Mouse (Mus musculus) liver, postnatal 0 days (tissue): ENCODE results near the gene Tsc22d1. TPM values are rescaled to one million over a fixed set of nuclear protein-coding genes. Genes with fewer than 3 reads are reported as not detected.

Experiments
- ATAC-seq: fragments of 200-750 bp; cut with Nextera tagmentation; 2 replicates; pipeline ENCODE4 v1.8.0; 2017; ENCODE audit warnings: mild to moderate bottlenecking, moderate library complexity
- DNase-seq: peaks from one replicate; pipeline ENCODE4 v3.0.0-alpha.2; 2016
- H3K27ac ChIP-seq: fragments of 300-500 bp; sonication (generic); 2 replicates; pipeline ENCODE4 v1.5.1; 2014; ENCODE audit warnings: antibody characterized with exemption, moderate library complexity, mild to moderate bottlenecking, low read depth
- H3K27me3 ChIP-seq: fragments of 300-500 bp; sonication (generic); 2 replicates; pipeline ENCODE4 v1.6.1; 2014; ENCODE audit warnings: low read length, control low read depth, mixed read lengths; ENCODE audit not compliant: insufficient read depth
- H3K36me3 ChIP-seq: fragments of 300-500 bp; sonication (generic); replicated peaks from 2 replicates; pipeline ENCODE4 v1.6.1; 2014; ENCODE audit warnings: mild to moderate bottlenecking, control low read depth, low read length, moderate library complexity, mixed read lengths; ENCODE audit not compliant: insufficient read depth
- H3K4me1 ChIP-seq: fragments of 300-500 bp; sonication (generic); 2 replicates; pipeline ENCODE4 v1.6.1; 2014; ENCODE audit warnings: antibody characterized with exemption, mild to moderate bottlenecking, control low read depth; ENCODE audit not compliant: insufficient read depth
- H3K4me2 ChIP-seq: fragments of 300-500 bp; sonication (generic); 2 replicates; pipeline ENCODE4 v1.6.1; 2014; ENCODE audit warnings: low read depth, mild to moderate bottlenecking, low read length, moderate library complexity, mixed read lengths
- H3K4me3 ChIP-seq: fragments of 300-500 bp; sonication (generic); 2 replicates; pipeline ENCODE4 v1.5.1; 2014; ENCODE audit warnings: low read depth, low read length
- H3K9ac ChIP-seq: fragments of 300-500 bp; sonication (generic); replicated peaks from 2 replicates; pipeline ENCODE4 v1.6.1; 2014; ENCODE audit warnings: mild to moderate bottlenecking, moderate library complexity
- H3K9me3 ChIP-seq: fragments of 300-500 bp; sonication (generic); 2 replicates; pipeline ENCODE4 v1.6.1; 2016; ENCODE audit warnings: mild to moderate bottlenecking, control low read depth, low read length, mixed read lengths
- CTCF ChIP-seq: sonication (generic); IDR thresholded peaks from 2 replicates; pipeline ENCODE4 v1.5.1; 2016; ENCODE audit warnings: antibody characterized with exemption, low read depth
- EP300 ChIP-seq: IDR thresholded peaks from 2 replicates; pipeline ENCODE4 v1.6.1; 2016; ENCODE audit warnings: antibody characterized with exemption, low read depth, mild to moderate bottlenecking
- WGBS: fragments of 180-500 bp; shearing (Covaris S2); extraction: QIAGEN DNeasy Blood & Tissue Kit; methylation state at CpG from one replicate; pipeline ENCODE4 v1.1.7; 2014; ENCODE audit not compliant: insufficient replicate concordance; 5-methylcytosine and 5-hydroxymethylcytosine counted together
- polyA plus RNA-seq: library from polyadenylated mRNA; unstranded; fragments of >200 nt; fragmentation: Nextera tagmentation; extraction: Ambion mirVana; gene quantifications from 2 replicates; pipeline ENCODE4 v1.2.1, GENCODE M21; 2015

Tsc22d1 gene
- polyA plus RNA-seq, 1 experiment from 2014 or later = 137 TPM

- H3K4me1 ChIP-seq = peaks cover 15% of the 10 kb centered on the region
- H3K27ac ChIP-seq = no peak overlapping the region
- no peak overlapping the region for H3K4me3 ChIP-seq
- 85% methylated on average over 1 of the region's 1 CpGs for WGBS
- no peak overlapping the region for H3K4me2 ChIP-seq
- no peaks in the 10 kb centered on the region for H3K36me3 ChIP-seq
- DNase-seq = no peak
- TF ChIP-seq EP300 (no peak), CTCF (no peak)
- ATAC-seq = no peak
- no peak overlapping the region for H3K9ac ChIP-seq
- no peaks in the 10 kb centered on the region for H3K9me3 ChIP-seq
- no peaks in the 10 kb centered on the region for H3K27me3 ChIP-seq
These were observed 108.6 kb downstream of the Tsc22d1 start for GRCm38 (mm10) chr14:76523344-76523743.

GRCm38 (mm10) chr14:76526467-76526866, 111.7 kb downstream of the Tsc22d1 start:
- Histone ChIP-seq H3K4me2 (no peak overlapping the region), H3K4me3 (no peak overlapping the region), H3K27ac (no peak overlapping the region), H3K36me3 (no peaks in the 10 kb centered on the region), H3K9ac (no peak overlapping the region), H3K27me3 (no peaks in the 10 kb centered on the region), H3K4me1 (peaks cover 12% of the 10 kb centered on the region), H3K9me3 (no peaks in the 10 kb centered on the region)
- no peak for DNase-seq
- no peak for ATAC-seq
- TF ChIP-seq EP300 (no peak), CTCF (no peak)
- 73% methylated on average over 6 of the region's 6 CpGs for WGBS

DNA sequence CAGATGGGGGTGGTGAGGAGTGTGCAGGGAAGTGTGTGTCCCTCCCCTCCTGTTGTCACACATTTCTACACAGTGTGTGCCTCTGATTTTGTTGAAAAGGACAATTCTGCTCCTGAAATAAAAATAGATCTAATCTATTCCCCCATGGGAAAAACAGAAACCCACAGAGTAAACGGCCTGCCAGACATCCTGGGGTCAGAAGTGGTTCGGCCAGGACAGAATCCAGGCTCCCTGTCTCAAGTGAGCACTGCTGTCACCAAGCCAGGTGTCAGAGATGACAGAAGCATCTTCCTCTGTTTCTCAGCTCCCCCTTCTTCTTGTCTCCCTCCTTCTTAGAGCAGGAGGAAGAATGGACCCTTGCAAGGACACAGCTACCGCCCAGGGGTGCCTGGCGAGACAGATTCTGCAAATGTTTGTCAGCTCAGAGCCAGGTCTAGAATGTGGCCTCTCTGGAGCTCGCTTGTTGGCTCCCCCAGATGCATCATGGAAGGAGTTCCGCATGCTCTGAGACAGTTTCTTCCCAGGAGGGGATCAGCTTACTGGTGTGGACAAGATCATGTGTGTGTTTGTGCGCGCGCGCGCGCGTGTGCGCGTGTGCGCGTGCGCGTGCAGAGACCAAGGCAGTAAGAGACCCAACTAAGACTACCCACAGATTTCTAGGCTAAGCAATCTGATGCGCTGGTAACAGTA, 112.4 kb downstream of the Tsc22d1 start:
- Histone ChIP-seq H3K36me3 (no peaks in the 10 kb centered on the region), H3K27ac (no peak overlapping the region), H3K4me2 (no peak overlapping the region), H3K4me1 (peaks cover 15% of the 10 kb centered on the region), H3K9me3 (no peaks in the 10 kb centered on the region), H3K9ac (no peak overlapping the region), H3K4me3 (no peak overlapping the region), H3K27me3 (no peaks in the 10 kb centered on the region)
- ATAC-seq (no peak), DNase-seq (no peak)
- no peak for TF ChIP-seq EP300
- TF ChIP-seq CTCF = no peak
- WGBS = 92% methylated on average over 20 of the region's 20 CpGs

- Histone ChIP-seq H3K4me3 (no peak overlapping the region), H3K4me1 (peaks cover 16% of the 10 kb centered on the region), H3K36me3 (no peaks in the 10 kb centered on the region), H3K9ac (no peak overlapping the region), H3K9me3 (no peaks in the 10 kb centered on the region), H3K27ac (no peak overlapping the region), H3K27me3 (no peaks in the 10 kb centered on the region), H3K4me2 (no peak overlapping the region)
- TF ChIP-seq EP300 = no peak
- TF ChIP-seq CTCF = no peak
- DNase-seq = no peak
- WGBS = 69% methylated on average over 9 of the region's 9 CpGs
- ATAC-seq = no peak
These were observed 113.1 kb downstream of the Tsc22d1 start for GRCm38 (mm10) chr14:76527758-76528313.

DNA sequence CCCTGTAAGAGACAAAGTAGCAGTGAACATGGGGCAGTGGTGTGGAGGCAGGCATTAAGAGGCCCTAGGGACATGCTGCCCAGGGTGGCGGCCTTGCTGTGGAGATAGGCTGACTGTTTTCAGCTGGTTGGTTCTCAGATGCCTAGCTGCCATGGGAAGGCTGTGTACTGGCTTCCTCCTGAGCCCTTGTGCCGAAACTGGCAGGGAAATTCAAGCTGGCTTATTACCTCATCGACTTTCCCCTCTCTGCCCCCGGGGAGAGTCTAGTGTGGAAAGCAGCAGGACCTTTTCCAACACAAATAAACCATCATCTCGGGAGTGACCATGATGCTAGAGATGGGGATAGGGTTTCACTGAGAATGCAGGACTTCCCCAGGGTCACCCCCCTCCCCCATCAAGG, 113.9 kb downstream of the Tsc22d1 start:
- Histone ChIP-seq H3K4me1 (peaks cover 24% of the 10 kb centered on the region), H3K4me3 (no peak overlapping the region), H3K27ac (no peak overlapping the region), H3K27me3 (no peaks in the 10 kb centered on the region), H3K9ac (no peak overlapping the region), H3K4me2 (no peak overlapping the region), H3K9me3 (no peaks in the 10 kb centered on the region), H3K36me3 (no peaks in the 10 kb centered on the region)
- ATAC-seq = no peak
- TF ChIP-seq EP300 = no peak
- TF ChIP-seq CTCF = no peak
- no peak for DNase-seq
- 50% methylated on average over 5 of the region's 5 CpGs for WGBS

DNA sequence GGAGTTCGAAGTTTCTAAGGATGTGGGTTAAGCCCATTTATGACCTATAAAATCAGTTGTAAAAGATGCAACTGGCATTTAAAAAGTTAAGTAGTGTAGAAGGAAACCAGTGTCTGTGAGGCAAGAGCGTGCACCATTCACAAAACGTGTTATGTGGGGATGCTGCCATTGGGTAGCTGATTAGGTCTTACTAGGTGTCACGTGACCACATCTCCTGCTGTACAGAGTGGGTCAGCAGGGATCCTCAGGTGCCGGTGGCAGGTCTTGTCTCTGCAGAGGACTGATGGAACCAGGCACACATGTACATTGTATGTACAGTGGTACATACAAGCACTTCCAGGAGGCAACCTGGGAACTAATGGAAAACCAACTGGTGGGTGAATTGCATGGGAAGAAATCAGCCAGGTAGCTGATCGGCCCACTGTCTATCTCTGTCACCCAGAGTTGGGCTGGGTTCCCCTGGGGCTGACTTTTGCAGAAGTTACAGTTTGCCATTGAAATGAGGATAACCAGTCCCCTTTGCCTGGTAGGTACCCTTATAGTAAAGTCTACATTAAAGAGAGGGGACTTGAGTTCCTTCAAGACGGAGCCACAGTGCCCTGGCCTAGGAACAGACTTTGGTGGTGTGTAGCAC, 116.4 kb downstream of the Tsc22d1 start:
- 0 out of 2 replicates have a peak overlapping the region, but pooled peaks have one; percentile 19 for H3K4me2 ChIP-seq
- peak overlapping the region; percentile 84 for H3K27ac ChIP-seq
- DNase-seq = no peak
- H3K4me1 ChIP-seq = peaks cover 25% of the 10 kb centered on the region
- H3K9me3 ChIP-seq = no peaks in the 10 kb centered on the region
- H3K27me3 ChIP-seq = no peaks in the 10 kb centered on the region
- H3K36me3 ChIP-seq = no peaks in the 10 kb centered on the region
- TF ChIP-seq EP300 (no peak), CTCF (no peak)
- ATAC-seq = no peak
- H3K9ac ChIP-seq = no peak overlapping the region; the same call in 1 of the 2 replicates
- H3K4me3 ChIP-seq = no peak overlapping the region
- 73% methylated on average over 7 of the region's 7 CpGs for WGBS
